Mouse (Mus musculus) lung, embryonic 15.5 days (tissue): ENCODE data around the gene Chic2. TPM values are rescaled to one million over a fixed set of nuclear protein-coding genes. Genes with fewer than 3 reads are reported as not detected.
A peak's percentile ranks its signal among the peaks of the same experiment; 100 is the strongest.

Source experiments
- ATAC-seq: fragments of 200-750 bp; cut with Nextera tagmentation; 2 replicates; pipeline ENCODE4 v1.8.0; 2017; ENCODE audit warnings: moderate number of reproducible peaks, borderline replicate concordance; ENCODE audit not compliant: low FRiP score, low TSS enrichment; ENCODE audit errors: extremely low read depth
- H3K27ac ChIP-seq: fragments of 300-500 bp; sonication (generic); 2 replicates; pipeline ENCODE4 v1.5.1; 2015; ENCODE audit warnings: moderate library complexity, mild to moderate bottlenecking, inconsistent platforms
- H3K27me3 ChIP-seq: fragments of 300-500 bp; sonication (generic); 2 replicates; pipeline ENCODE4 v1.6.1; 2015; ENCODE audit warnings: inconsistent platforms
- H3K36me3 ChIP-seq: fragments of 300-500 bp; sonication (generic); 2 replicates; pipeline ENCODE4 v1.6.1; 2015; ENCODE audit warnings: inconsistent platforms
- H3K4me1 ChIP-seq: fragments of 300-500 bp; sonication (generic); 2 replicates; pipeline ENCODE4 v1.6.1; 2015; ENCODE audit warnings: inconsistent platforms
- H3K4me2 ChIP-seq: fragments of 300-500 bp; sonication (generic); 2 replicates; pipeline ENCODE4 v1.6.1; 2015; ENCODE audit warnings: inconsistent platforms, mild to moderate bottlenecking, moderate library complexity
- H3K4me3 ChIP-seq: fragments of 300-500 bp; sonication (generic); 2 replicates; pipeline ENCODE4 v1.5.1; 2015; ENCODE audit warnings: mild to moderate bottlenecking, inconsistent platforms
- H3K9ac ChIP-seq: fragments of 300-500 bp; sonication (generic); 2 replicates; pipeline ENCODE4 v1.6.1; 2015; ENCODE audit warnings: inconsistent platforms
- H3K9me3 ChIP-seq: fragments of 300-500 bp; sonication (generic); 2 replicates; pipeline ENCODE4 v1.6.1; 2016; ENCODE audit warnings: inconsistent platforms
- WGBS: fragments of 180-500 bp; shearing (Covaris S2); methylation state at CpG from one replicate; pipeline ENCODE4 v1.1.7; 2015; 5-methylcytosine and 5-hydroxymethylcytosine counted together
- polyA plus RNA-seq: library from polyadenylated mRNA; unstranded; fragments of >200 nt; fragmentation: Nextera tagmentation; extraction: Ambion mirVana; gene quantifications from 2 replicates; pipeline ENCODE4 v1.2.1, GENCODE M21; 2015

The Chic2 gene
- polyA plus RNA-seq, 1 experiment from 2014 or later, result 36.0 TPM

DNA sequence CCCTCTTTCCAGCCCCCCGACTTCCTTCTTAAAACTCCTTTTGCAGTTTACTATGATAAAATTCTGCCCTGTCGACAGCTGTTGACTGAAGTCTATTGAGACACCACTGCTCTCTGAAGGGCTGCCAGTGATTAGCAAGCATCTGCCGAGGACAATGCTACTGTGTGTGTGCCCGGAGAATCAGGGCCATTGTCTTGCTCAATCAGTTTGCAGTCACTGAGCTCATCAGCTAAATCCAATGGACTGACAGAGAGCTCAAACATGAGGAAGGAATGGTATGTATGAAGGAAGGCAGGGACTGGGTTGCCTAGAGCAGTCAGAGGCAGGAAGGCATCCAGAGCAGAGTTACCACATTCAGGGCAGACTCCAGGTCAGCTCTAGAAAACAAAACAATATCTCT, 18.6 kb upstream of the Chic2 start:
- WGBS, result 39% methylated on average over 4 of the region's 4 CpGs

DNA sequence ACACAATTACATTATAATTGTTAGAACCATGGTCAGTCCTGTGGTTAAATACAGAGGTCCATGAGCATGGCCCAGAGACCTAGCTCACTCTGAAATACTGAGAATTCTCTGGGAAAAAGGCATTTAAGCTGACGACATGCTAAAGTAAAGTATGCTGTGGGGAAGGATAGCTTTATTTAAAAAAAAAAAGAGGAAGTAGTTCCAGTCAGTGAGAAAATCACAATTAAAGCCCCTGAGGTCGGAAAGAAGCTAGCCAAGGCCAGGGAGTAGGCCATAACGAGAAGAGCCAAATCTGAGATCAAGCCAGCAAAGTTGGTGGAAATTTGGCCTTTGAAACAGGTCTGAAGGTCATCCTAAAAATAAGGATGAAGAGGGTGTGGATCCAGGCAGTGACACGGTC, 6.5 kb upstream of the Chic2 start:
- Histone ChIP-seq H3K27me3 (no peaks in the 10 kb centered on the region), H3K9ac (no peak overlapping the region), H3K27ac (no peak overlapping the region), H3K4me2 (no peak overlapping the region), H3K4me3 (no peak overlapping the region), H3K9me3 (no peaks in the 10 kb centered on the region), H3K4me1 (no peaks in the 10 kb centered on the region), H3K36me3 (no peaks in the 10 kb centered on the region)
- ATAC-seq, result no peak
- WGBS, result 70% methylated on average over 4 of the region's 4 CpGs

More for the DNA sequence above, 18.6 kb upstream of the Chic2 start:
- no peak overlapping the region for H3K4me3 ChIP-seq
- H3K9me3 ChIP-seq, result no peaks in the 10 kb centered on the region
- H3K4me2 ChIP-seq, result no peak overlapping the region
- no peak overlapping the region for H3K27ac ChIP-seq
- H3K4me1 ChIP-seq, result peaks cover 10% of the 10 kb centered on the region; the same call in 1 of the 2 replicates
- H3K36me3 ChIP-seq, result no peaks in the 10 kb centered on the region
- no peak overlapping the region for H3K9ac ChIP-seq
- ATAC-seq, result no peak
- H3K27me3 ChIP-seq, result peaks cover 27% of the 10 kb centered on the region

DNA sequence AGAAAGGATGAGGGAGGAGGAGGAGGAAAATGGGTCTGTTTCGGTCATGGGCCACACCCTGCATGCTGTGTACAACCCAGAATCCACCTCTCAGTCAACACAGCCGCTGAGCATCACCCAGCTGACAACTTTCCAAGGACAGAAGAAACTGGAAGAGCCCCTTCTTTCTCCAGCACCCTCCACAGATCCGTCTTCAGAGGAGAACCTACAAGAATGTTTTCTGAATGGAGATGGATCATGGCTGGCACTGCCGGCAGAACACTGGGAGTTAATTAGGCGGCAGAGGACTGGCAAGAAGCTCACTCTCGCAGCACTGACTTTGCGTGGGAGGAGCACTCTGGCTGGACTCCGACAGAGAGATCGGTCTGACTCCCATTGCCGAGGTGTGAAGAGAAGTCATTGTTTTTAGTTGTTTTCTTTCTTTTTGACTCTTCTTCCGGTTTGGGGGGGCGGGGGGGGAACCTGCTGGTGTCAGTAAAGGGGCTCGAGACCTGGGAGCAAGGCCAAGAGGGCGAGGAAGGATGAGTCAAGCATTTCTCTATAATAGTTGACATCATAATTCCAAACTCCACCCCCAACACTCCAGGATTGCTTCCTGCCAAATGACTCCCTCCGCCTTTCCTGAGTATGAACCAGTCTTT, 2.2 kb upstream of the Chic2 start:
- ATAC-seq, result no peak
- 36% methylated on average over 15 of the region's 15 CpGs for WGBS
- Histone ChIP-seq H3K9ac (no peak overlapping the region), H3K27me3 (no peaks in the 10 kb centered on the region), H3K4me1 (peaks cover 5% of the 10 kb centered on the region), H3K36me3 (0 out of 2 replicates have a peak, but pooled peaks cover under 1% of the 10 kb centered on the region), H3K4me2 (peak overlapping the region; percentile 38), H3K27ac (no peak overlapping the region), H3K4me3 (no peak overlapping the region), H3K9me3 (no peaks in the 10 kb centered on the region)

DNA sequence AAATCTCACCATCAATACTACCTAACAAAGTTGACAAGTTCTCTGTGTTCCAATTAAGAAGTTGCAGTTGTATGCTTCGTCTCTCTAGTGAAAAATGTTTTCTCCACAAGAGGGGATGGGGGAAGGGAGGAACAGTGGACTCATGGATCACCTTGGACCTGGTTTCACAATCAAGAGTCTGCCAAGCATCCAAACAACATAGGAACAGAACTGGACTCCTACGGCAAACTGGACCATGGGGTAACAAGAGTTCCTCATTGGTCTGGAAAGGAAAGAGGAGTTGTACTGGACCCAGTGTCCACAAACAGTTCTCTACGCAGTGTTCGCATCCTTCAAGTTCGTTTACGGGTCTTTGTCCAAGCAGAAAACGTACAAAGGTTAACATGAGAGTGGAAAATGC, 797 bp upstream of the Chic2 start:
- Histone ChIP-seq H3K4me2 (no peak overlapping the region), H3K4me3 (no peak overlapping the region), H3K36me3 (0 out of 2 replicates have a peak, but pooled peaks cover 5% of the 10 kb centered on the region), H3K27ac (no peak overlapping the region), H3K4me1 (peaks cover 5% of the 10 kb centered on the region), H3K9ac (no peak overlapping the region), H3K27me3 (no peaks in the 10 kb centered on the region), H3K9me3 (no peaks in the 10 kb centered on the region)
- ATAC-seq, result no peak
- 78% methylated on average over 7 of the region's 7 CpGs for WGBS

GRCm38 (mm10) chr5:75043621-75044301, 813 bp downstream of the Chic2 start:
- WGBS, result under 1% methylated on average over 36 of the region's 36 CpGs

DNA sequence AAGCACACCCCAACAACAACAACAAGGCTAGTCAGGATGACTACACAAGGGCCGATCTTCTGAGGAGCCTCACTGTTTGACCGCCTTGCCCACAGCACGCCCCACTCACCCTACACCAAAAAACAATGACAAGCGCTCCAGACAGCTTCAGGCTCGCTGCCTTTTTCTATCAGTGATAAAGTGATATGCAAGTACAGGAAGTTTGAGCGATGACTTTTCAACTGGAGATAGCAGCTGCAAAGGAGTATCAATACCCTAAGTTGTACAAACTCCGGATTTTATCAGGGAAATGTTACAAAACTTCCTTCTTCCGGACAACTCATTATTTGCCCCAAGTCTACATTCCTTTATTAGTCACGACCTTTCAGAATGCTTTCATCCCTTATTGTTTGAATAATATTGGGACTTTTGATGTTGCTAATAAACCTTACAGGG, 1.5 kb downstream of the Chic2 start:
- H3K27me3 ChIP-seq, result no peaks in the 10 kb centered on the region
- H3K36me3 ChIP-seq, result 0 out of 2 replicates have a peak, but pooled peaks cover 5% of the 10 kb centered on the region
- no peak overlapping the region for H3K27ac ChIP-seq
- WGBS, result 9% methylated on average over 9 of the region's 9 CpGs
- H3K4me3 ChIP-seq, result peak overlapping the region; percentile 99
- peak overlapping the region; percentile 99 for H3K9ac ChIP-seq
- peaks cover 5% of the 10 kb centered on the region for H3K4me1 ChIP-seq
- H3K4me2 ChIP-seq, result peak overlapping the region; percentile 73
- no peaks in the 10 kb centered on the region for H3K9me3 ChIP-seq
- no peak for ATAC-seq

More at GRCm38 (mm10) chr5:75043621-75044301, 813 bp downstream of the Chic2 start:
- peaks cover 5% of the 10 kb centered on the region for H3K4me1 ChIP-seq
- H3K4me3 ChIP-seq, result peak overlapping the region; percentile 99
- peak overlapping the region; percentile 85 for H3K27ac ChIP-seq
- H3K36me3 ChIP-seq, result 0 out of 2 replicates have a peak, but pooled peaks cover 5% of the 10 kb centered on the region
- H3K27me3 ChIP-seq, result no peaks in the 10 kb centered on the region
- peak; percentile 81 for ATAC-seq
- H3K9ac ChIP-seq, result peak overlapping the region; percentile 99
- peak overlapping the region; percentile 73 for H3K4me2 ChIP-seq
- no peaks in the 10 kb centered on the region for H3K9me3 ChIP-seq

GRCm38 (mm10) chr5:75039307-75039706, 5.3 kb downstream of the Chic2 start:
- no peak overlapping the region for H3K9ac ChIP-seq

DNA sequence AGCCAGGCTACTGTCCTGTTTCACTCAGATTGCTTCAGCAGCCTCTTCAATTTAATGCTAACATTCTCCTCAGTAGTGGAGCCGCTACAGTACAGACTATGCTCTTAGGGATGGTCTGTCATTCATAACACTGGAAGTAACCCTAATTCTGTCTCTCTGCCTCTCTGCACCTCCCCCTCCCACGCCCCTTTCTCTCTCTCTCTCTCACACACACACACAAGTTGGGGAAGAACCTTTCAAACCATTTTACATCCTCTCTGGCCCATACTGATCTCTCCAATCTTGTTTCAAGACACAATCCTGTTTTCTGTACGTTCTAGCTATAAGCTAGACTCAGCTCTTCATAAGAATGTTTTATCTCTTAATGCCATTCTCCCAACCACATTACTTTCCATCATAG, 9.1 kb downstream of the Chic2 start:
- Histone ChIP-seq H3K27me3 (no peaks in the 10 kb centered on the region), H3K9me3 (no peaks in the 10 kb centered on the region), H3K36me3 (peaks cover 5% of the 10 kb centered on the region), H3K4me2 (no peak overlapping the region), H3K27ac (no peak overlapping the region), H3K4me1 (0 out of 2 replicates have a peak, but pooled peaks cover 5% of the 10 kb centered on the region), H3K9ac (no peak overlapping the region), H3K4me3 (no peak overlapping the region)
- no peak for ATAC-seq
- 77% methylated on average over 3 of the region's 3 CpGs for WGBS

More at GRCm38 (mm10) chr5:75039307-75039706, 5.3 kb downstream of the Chic2 start:
- Histone ChIP-seq H3K27ac (no peak overlapping the region), H3K9me3 (no peaks in the 10 kb centered on the region), H3K27me3 (no peaks in the 10 kb centered on the region), H3K4me1 (peaks cover 5% of the 10 kb centered on the region), H3K36me3 (0 out of 2 replicates have a peak, but pooled peaks cover 5% of the 10 kb centered on the region), H3K4me3 (no peak overlapping the region), H3K4me2 (no peak overlapping the region)
- WGBS, result 71% methylated on average over 1 of the region's 1 CpGs
- no peak for ATAC-seq

DNA sequence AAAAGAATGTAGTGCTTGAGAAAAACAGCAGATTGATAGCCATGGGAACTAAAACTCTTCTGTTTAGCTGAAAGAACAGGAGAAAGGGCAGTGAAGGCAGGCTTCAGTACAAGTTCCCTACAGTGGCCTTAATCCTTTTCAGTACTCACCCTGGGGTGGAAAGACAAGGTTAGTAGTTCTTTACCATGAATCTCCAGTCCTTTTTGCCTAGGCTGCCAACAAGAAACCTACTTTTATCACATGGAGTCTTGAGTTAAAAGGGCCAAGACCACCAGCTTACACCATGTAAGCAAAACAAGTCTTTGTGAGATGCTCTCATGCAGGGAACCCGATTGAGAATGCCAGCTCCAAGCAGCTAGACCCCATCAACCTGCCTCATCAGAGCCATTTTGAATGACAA, 29.8 kb downstream of the Chic2 start:
- no peak overlapping the region for H3K9ac ChIP-seq
- no peaks in the 10 kb centered on the region for H3K9me3 ChIP-seq
- no peaks in the 10 kb centered on the region for H3K4me1 ChIP-seq
- H3K36me3 ChIP-seq, result 0 out of 2 replicates have a peak, but pooled peaks cover 3% of the 10 kb centered on the region
- no peak for ATAC-seq
- H3K4me3 ChIP-seq, result no peak overlapping the region
- H3K27ac ChIP-seq, result no peak overlapping the region
- H3K27me3 ChIP-seq, result no peaks in the 10 kb centered on the region
- H3K4me2 ChIP-seq, result no peak overlapping the region
- WGBS, result 65% methylated on average over 1 of the region's 1 CpGs

DNA sequence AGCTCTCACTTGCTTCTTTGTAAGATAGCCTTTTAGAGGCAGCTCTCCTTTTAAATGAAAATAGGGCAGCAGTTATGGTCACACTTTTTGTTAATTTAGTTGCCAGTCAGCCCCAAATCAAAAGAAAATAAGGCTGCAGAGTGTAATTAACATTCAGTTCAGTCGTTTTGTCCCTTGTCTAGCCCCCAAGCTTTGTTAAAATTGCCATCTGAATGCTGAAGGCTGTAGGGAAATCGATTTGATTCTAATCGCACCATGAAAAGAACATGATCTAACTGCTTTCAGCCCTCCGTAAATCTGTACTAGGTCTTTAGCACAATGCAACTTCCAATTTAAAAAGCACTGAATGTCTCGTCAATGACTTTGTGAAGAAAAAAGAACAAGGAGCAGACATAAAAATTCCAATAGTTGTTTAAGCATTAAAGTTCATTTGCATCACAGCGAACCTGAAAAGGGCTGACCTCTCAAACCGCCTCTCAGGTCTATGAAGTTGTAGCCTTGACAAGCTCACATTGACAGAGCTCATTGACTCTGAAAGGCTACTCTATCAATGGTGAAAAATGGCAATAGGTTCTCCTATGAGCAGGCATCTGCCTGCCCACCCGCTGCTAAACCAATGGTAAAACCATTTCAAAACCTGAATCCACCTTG, 31.7 kb downstream of the Chic2 start:
- H3K4me1 ChIP-seq, result no peaks in the 10 kb centered on the region
- ATAC-seq, result no peak
- no peak overlapping the region for H3K9ac ChIP-seq
- no peak overlapping the region for H3K4me2 ChIP-seq
- H3K27ac ChIP-seq, result no peak overlapping the region
- peaks cover 8% of the 10 kb centered on the region for H3K36me3 ChIP-seq
- H3K9me3 ChIP-seq, result no peaks in the 10 kb centered on the region
- H3K27me3 ChIP-seq, result no peaks in the 10 kb centered on the region
- no peak overlapping the region for H3K4me3 ChIP-seq
- 83% methylated on average over 8 of the region's 8 CpGs for WGBS

DNA sequence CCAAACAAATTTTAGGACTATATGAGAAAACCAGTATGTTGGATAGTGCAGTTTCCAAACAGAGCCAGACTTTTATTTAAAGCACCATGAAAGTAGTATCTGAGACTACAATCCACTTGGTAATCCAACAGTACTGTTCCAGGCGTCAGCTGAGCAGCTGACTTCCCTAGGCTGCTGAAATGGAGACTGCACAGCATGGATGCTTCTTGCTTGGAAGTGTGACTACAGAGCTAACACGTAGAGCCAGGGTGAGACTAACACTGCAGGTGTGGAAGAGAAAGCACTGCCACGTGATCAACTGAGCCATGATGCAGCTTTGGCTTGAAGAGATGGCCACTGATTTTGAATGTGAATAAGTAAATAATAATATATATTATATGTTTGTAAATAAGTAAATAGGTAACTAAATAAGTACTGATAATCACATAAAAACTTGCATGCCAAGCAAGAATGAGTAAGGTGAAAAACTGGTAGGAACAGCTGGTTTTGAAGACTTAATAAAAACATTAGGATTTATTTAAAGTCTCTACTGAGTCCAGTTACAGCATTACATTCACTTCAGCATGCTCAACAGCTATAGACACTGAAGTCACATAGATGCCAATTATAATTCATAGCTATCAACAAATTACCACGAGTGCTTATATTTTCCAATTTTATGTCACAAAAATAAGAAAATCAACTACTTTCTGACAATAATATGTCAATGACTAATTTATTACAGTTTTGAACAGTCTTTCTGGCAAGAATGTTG, 32.4 kb downstream of the Chic2 start:
- no peak overlapping the region for H3K27ac ChIP-seq
- ATAC-seq, result no peak
- no peak overlapping the region for H3K4me3 ChIP-seq
- H3K27me3 ChIP-seq, result no peaks in the 10 kb centered on the region
- peaks cover 11% of the 10 kb centered on the region for H3K36me3 ChIP-seq
- no peak overlapping the region for H3K4me2 ChIP-seq
- no peaks in the 10 kb centered on the region for H3K9me3 ChIP-seq
- no peaks in the 10 kb centered on the region for H3K4me1 ChIP-seq
- no peak overlapping the region for H3K9ac ChIP-seq
- WGBS, result 70% methylated on average over 4 of the region's 4 CpGs
